Mouse (Mus musculus): ENCODE measurements at regions not wholly inside any gene's neighbourhood (a gene's known extent, or its start where the extent isn't known, plus 50 kb on each side); places are given as distances from the start of the nearest gene placed in this dataset.

DNA sequence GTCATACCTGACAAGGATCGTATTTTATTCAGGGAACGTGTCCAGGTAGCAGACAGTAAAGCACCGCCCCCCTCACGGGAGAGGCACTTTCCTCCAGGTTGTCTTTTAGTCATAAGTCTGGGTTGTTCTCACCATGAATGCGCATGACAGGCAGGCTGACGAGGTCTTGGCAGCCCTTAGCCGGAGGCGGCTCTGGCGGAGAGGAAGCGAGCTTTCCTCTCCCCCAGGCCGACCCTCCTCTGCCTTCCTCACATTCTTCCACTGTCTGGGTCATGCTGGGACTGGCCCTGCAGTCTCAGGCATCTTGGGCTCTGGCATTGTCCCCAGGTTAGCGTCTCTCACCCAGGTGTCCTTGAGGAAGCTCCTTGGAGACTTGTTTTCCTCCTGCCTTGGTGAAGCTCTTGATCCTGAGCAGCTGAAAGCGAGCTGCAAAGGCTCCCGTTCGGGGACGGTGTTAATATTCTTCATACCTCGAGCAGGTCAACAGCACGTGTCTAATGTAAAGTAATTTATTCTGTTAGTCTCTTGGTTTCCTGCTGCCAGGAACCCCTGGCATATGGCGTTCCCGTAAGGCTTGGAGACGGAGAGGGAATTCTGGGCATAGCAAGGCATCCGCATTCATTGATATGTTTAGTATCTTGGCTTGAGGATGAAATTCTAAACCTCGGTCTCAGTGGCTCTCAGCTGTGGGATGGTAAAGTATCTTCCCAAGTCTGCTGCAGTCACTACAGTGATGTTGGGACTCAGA, 123.6 kb downstream of the Sox2 start:
- Histone ChIP-seq H3K36me3 (ENCODE audit: control insufficient read depth, insufficient read depth, low read length) (no peaks in the 10 kb centered on the region), H3K27ac (ENCODE audit: low read depth, low read length) (no peak overlapping the region), H3K9me3 (ENCODE audit: control insufficient read depth, low read length) (no peaks in the 10 kb centered on the region), H3K9ac (ENCODE audit: low read length) (no peak overlapping the region), H3K4me2 (no peak overlapping the region), H3K4me3 (ENCODE audit: low read depth, low read length) (no peak overlapping the region), H3K4me1 (ENCODE audit: control insufficient read depth, insufficient read depth, low read length) (0 out of 2 replicates have a peak, but pooled peaks cover 2% of the 10 kb centered on the region), H3K27me3 (ENCODE audit: control insufficient read depth, insufficient read depth, low read length) (no peaks in the 10 kb centered on the region)
- DNase-seq (ENCODE audit: low spot score, missing footprints) (peak; percentile 87), ATAC-seq (ENCODE audit: low FRiP score) (no peak)
- WGBS: 42% methylated on average over 23 of the region's 23 CpGs

DNA sequence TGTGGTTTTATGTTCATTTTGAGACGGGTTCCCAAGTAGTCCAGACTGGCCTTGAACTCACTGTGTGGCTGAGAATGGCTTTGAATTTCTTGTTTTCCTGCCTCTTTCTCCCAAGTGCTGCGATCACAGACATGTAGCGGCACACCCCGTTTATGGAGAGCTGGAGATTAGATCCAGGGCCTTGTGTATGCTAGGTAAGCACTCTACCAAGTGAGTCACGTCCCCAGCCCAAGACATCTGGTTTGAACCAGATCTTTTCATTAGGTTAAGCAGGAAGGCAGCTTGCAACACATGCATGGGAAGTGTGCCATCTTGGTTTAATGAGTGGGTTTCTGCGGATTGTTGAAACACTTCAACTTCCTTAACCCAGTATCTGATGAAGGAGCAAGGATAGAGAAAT, 131.6 kb downstream of the Sox2 start:
- H3K4me2 ChIP-seq: no peak overlapping the region
- DNase-seq (ENCODE audit: low spot score, missing footprints) (no peak), ATAC-seq (ENCODE audit: low FRiP score) (no peak)
- no peak overlapping the region for H3K4me3 ChIP-seq (ENCODE audit: low read depth, low read length)
- H3K9ac ChIP-seq (ENCODE audit: low read length): no peak overlapping the region
- no peaks in the 10 kb centered on the region for H3K36me3 ChIP-seq (ENCODE audit: control insufficient read depth, insufficient read depth, low read length)
- 88% methylated on average over 6 of the region's 6 CpGs for WGBS
- H3K27me3 ChIP-seq (ENCODE audit: control insufficient read depth, insufficient read depth, low read length): no peaks in the 10 kb centered on the region
- H3K9me3 ChIP-seq (ENCODE audit: control insufficient read depth, low read length): no peaks in the 10 kb centered on the region
- H3K4me1 ChIP-seq (ENCODE audit: control insufficient read depth, insufficient read depth, low read length): no peaks in the 10 kb centered on the region
- no peak overlapping the region for H3K27ac ChIP-seq (ENCODE audit: low read depth, low read length)

DNA sequence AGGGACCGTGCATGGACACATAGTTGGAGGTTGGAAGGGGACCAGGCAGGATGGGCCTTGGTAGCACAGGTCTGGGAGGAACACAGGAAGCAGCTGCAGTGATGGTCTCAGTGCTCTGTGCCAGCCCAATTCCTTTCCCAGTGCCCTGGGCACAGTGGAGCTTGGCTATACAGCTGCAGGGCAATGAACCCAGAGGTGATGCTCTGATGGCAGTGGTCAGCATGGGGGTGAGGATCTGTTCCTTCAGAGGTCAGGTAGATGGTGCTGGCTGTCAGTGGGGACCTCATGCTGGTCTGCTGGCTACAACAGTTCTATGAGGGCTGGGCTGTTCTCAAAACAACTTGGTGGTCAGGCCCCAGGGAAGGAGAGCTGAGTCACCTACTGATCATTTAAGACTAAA, 133.2 kb downstream of the Sox2 start:
- DNase-seq (ENCODE audit: low spot score, missing footprints): no peak
- 81% methylated on average over 1 of the region's 1 CpGs for WGBS

DNA sequence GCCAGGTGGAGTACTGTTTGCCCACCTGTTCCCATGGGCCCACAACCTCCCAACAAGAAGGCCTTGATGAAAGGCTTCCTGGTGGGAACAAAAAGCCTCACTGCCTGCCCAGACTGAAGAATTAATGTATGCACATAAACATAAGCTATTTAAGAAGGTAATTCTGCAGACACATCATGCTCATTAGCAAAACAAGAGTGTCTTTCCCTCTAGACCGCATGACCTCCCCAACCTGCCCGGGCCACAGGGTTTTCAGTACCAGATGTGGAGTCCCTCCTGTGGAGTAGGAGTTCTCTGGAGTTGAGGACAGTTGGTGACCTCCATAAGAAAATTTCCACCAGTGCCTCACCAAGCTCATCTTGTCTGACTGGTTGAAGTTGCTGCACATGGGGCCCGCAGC, 137.0 kb downstream of the Sox2 start:
- Histone ChIP-seq H3K4me2 (no peak overlapping the region), H3K36me3 (ENCODE audit: control insufficient read depth, insufficient read depth, low read length) (no peaks in the 10 kb centered on the region), H3K27ac (ENCODE audit: low read depth, low read length) (no peak overlapping the region), H3K9me3 (ENCODE audit: control insufficient read depth, low read length) (no peaks in the 10 kb centered on the region), H3K9ac (ENCODE audit: low read length) (no peak overlapping the region), H3K4me1 (ENCODE audit: control insufficient read depth, insufficient read depth, low read length) (no peaks in the 10 kb centered on the region), H3K27me3 (ENCODE audit: control insufficient read depth, insufficient read depth, low read length) (no peaks in the 10 kb centered on the region), H3K4me3 (ENCODE audit: low read depth, low read length) (no peak overlapping the region)
- no peak for ATAC-seq (ENCODE audit: low FRiP score)
- WGBS: 81% methylated on average over 3 of the region's 3 CpGs
- no peak for DNase-seq (ENCODE audit: low spot score, missing footprints)

More for the DNA sequence above, 133.2 kb downstream of the Sox2 start:
- H3K4me1 ChIP-seq (ENCODE audit: control insufficient read depth, insufficient read depth, low read length): no peaks in the 10 kb centered on the region
- H3K9me3 ChIP-seq (ENCODE audit: control insufficient read depth, low read length): no peaks in the 10 kb centered on the region
- H3K4me3 ChIP-seq (ENCODE audit: low read depth, low read length): no peak overlapping the region
- ATAC-seq (ENCODE audit: low FRiP score): no peak
- H3K9ac ChIP-seq (ENCODE audit: low read length): no peak overlapping the region
- H3K27me3 ChIP-seq (ENCODE audit: control insufficient read depth, insufficient read depth, low read length): no peaks in the 10 kb centered on the region
- no peak overlapping the region for H3K4me2 ChIP-seq
- H3K27ac ChIP-seq (ENCODE audit: low read depth, low read length): no peak overlapping the region
- H3K36me3 ChIP-seq (ENCODE audit: control insufficient read depth, insufficient read depth, low read length): no peaks in the 10 kb centered on the region

DNA sequence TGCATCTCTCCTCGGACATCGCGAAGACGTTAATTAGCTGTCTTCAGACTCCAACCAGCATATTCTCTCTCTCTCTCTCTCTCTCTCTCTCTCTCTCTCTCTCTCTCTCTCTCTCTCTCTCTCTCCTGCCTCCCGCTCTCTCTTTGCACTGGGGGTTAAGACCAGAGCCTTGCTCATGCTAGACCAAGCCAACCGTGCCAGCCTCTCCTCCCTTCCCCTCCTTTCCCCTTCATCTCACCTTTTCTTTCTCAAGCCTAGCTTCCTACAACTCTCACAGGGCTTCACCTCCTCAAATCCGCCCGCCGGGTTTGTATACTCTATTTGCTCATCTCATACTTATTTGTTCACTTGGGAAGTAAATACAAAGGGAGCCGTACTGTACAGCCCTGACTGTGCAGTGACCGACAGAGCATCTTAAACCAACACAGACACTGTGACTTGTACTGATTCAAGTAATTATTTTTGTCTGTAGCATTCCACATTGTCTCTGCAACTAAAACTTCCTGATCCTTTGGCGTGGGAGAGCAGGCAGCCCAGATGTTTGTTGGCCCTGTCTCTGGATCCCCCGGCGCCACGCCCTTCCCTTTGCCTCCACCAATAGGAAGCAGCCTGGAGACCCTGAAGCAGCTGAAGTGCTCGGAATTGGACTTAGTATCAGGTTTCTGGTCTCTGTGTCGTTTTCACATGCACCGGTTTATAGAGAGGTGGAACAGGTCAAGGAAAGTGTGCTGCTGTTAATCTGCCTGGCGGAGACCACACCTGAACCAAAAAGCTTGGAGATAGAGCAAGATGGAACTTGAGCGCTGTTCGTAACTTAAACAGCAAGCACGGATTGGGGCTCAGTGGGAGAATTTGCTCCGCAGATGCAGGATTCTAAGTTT, 145.1 kb downstream of the Sox2 start:
- Histone ChIP-seq H3K27ac (ENCODE audit: low read depth, low read length) (no peak overlapping the region), H3K27me3 (ENCODE audit: control insufficient read depth, insufficient read depth, low read length) (no peaks in the 10 kb centered on the region), H3K36me3 (ENCODE audit: control insufficient read depth, insufficient read depth, low read length) (no peaks in the 10 kb centered on the region), H3K4me2 (peak overlapping the region; percentile 58), H3K4me3 (ENCODE audit: low read depth, low read length) (peak overlapping the region; percentile 29), H3K9me3 (ENCODE audit: control insufficient read depth, low read length) (no peaks in the 10 kb centered on the region), H3K9ac (ENCODE audit: low read length) (peak overlapping the region; percentile 26; the same call in 1 of the 2 replicates), H3K4me1 (ENCODE audit: control insufficient read depth, insufficient read depth, low read length) (peaks cover 7% of the 10 kb centered on the region)
- DNase-seq (ENCODE audit: low spot score, missing footprints) (peak; percentile 93), ATAC-seq (ENCODE audit: low FRiP score) (peak; percentile 95)
- WGBS: 17% methylated on average over 23 of the region's 23 CpGs

DNA sequence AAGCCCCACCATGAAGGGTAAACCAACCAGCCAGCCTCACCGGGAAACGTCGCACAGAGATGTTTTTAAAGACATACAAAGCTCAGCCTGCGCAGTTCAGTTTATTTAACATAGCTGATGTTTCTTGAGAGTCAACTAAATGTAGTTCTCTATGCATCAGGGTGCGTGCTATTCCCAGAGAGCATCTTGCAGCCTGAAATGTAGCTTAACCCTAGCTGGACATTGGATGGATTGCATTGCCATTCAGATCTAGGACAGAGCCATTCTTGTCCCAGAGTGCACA, 145.7 kb downstream of the Sox2 start:
- peak overlapping the region; percentile 29 for H3K4me3 ChIP-seq (ENCODE audit: low read depth, low read length)
- H3K36me3 ChIP-seq (ENCODE audit: control insufficient read depth, insufficient read depth, low read length): no peaks in the 10 kb centered on the region
- H3K9me3 ChIP-seq (ENCODE audit: control insufficient read depth, low read length): no peaks in the 10 kb centered on the region
- H3K27me3 ChIP-seq (ENCODE audit: control insufficient read depth, insufficient read depth, low read length): no peaks in the 10 kb centered on the region
- peak overlapping the region; percentile 58 for H3K4me2 ChIP-seq
- ATAC-seq (ENCODE audit: low FRiP score): no peak
- peaks cover 7% of the 10 kb centered on the region for H3K4me1 ChIP-seq (ENCODE audit: control insufficient read depth, insufficient read depth, low read length)
- H3K27ac ChIP-seq (ENCODE audit: low read depth, low read length): no peak overlapping the region
- peak; percentile 92 for DNase-seq (ENCODE audit: low spot score, missing footprints)
- WGBS: 7% methylated on average over 5 of the region's 5 CpGs
- H3K9ac ChIP-seq (ENCODE audit: low read length): peak overlapping the region; percentile 26; the same call in 1 of the 2 replicates

DNA sequence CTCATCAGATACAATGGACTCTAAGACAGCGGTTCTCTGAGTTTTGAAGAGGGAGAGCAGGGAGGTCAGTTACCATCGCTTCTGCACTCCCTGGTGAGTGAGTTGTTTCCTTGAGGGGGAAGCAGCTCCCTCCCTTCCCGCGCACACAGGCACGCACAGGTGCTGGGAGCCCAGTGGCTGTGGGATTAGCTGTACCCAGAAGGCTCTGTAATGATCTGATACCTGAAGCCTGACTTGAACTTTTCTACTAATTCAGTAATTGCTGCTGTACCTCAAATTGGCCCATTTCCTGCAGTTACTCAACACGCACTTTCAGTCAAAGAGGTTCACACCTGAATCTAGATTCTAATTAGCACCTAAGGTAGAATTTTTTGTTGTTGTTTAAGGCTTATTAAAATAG, 158.6 kb downstream of the Sox2 start:
- DNase-seq (ENCODE audit: low spot score, missing footprints): no peak

DNA sequence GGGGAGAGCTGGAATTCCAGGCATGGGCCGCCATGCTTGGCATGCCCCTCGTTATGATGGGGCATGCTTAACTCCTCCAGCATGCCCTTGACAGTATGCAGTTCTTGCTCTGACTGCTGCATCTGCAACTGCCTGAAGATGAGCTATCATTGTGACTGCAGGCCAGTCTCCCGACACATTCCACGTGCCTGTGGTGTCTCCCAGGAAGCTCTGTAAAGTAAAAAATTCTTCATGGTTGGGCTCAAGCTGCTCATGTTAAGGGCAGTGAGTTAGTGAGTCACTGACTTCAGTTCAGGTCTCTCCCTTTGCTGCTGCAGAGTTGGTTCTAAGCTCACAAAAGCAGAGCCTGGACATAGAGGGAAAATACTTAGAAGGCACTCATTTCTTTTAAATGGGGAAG, 161.5 kb downstream of the Sox2 start:
- no peak overlapping the region for H3K9ac ChIP-seq (ENCODE audit: low read length)
- DNase-seq (ENCODE audit: low spot score, missing footprints) (no peak), ATAC-seq (ENCODE audit: low FRiP score) (no peak)
- H3K4me3 ChIP-seq (ENCODE audit: low read depth, low read length): no peak overlapping the region
- no peaks in the 10 kb centered on the region; the same call in 1 of the 2 replicates for H3K4me1 ChIP-seq (ENCODE audit: control insufficient read depth, insufficient read depth, low read length)
- no peaks in the 10 kb centered on the region; the same call in 1 of the 2 replicates for H3K9me3 ChIP-seq (ENCODE audit: control insufficient read depth, low read length)
- 67% methylated on average over 4 of the region's 4 CpGs for WGBS
- no peak overlapping the region for H3K4me2 ChIP-seq
- H3K27ac ChIP-seq (ENCODE audit: low read depth, low read length): no peak overlapping the region
- H3K36me3 ChIP-seq (ENCODE audit: control insufficient read depth, insufficient read depth, low read length): no peaks in the 10 kb centered on the region
- no peaks in the 10 kb centered on the region for H3K27me3 ChIP-seq (ENCODE audit: control insufficient read depth, insufficient read depth, low read length)

More for the DNA sequence above, 158.6 kb downstream of the Sox2 start:
- no peak overlapping the region for H3K4me3 ChIP-seq (ENCODE audit: low read depth, low read length)
- H3K4me2 ChIP-seq: no peak overlapping the region
- no peak overlapping the region for H3K27ac ChIP-seq (ENCODE audit: low read depth, low read length)
- no peak overlapping the region for H3K9ac ChIP-seq (ENCODE audit: low read length)
- no peaks in the 10 kb centered on the region; the same call in 1 of the 2 replicates for H3K4me1 ChIP-seq (ENCODE audit: control insufficient read depth, insufficient read depth, low read length)
- no peaks in the 10 kb centered on the region for H3K27me3 ChIP-seq (ENCODE audit: control insufficient read depth, insufficient read depth, low read length)
- H3K36me3 ChIP-seq (ENCODE audit: control insufficient read depth, insufficient read depth, low read length): no peaks in the 10 kb centered on the region
- ATAC-seq (ENCODE audit: low FRiP score): no peak
- H3K9me3 ChIP-seq (ENCODE audit: control insufficient read depth, low read length): no peaks in the 10 kb centered on the region
- WGBS: 25% methylated on average over 6 of the region's 6 CpGs

DNA sequence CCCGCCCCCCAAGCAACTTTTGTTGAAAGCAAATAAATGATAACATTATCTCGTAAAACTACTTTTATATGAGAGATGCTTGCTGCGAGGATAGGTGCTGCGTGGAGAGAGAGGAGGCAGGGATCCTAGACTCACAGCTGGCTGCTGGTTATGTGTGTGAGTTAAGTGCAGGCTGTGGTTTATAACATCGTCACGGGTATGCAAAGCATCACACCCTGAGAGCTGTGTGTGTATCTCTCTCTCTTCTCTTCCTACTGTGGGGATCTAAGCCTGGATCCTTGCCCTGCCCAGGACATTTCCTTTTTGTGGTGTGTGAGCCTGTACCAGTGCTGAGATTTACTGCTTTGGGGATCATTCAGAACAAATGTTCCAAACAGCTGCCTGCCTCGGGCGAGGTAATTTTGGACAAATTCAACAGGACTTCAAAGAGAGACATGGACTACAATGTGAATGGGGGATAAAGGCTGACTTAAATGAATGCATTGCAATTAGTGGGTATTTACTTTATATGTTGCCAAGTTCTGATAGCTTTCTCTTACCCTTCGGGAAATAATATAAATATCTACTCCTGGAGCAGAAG, 162.9 kb downstream of the Sox2 start:
- Histone ChIP-seq H3K9me3 (ENCODE audit: control insufficient read depth, low read length) (no peaks in the 10 kb centered on the region; the same call in 1 of the 2 replicates), H3K9ac (ENCODE audit: low read length) (no peak overlapping the region), H3K4me3 (ENCODE audit: low read depth, low read length) (no peak overlapping the region), H3K4me2 (no peak overlapping the region), H3K27ac (ENCODE audit: low read depth, low read length) (no peak overlapping the region), H3K4me1 (ENCODE audit: control insufficient read depth, insufficient read depth, low read length) (no peaks in the 10 kb centered on the region; the same call in 1 of the 2 replicates), H3K27me3 (ENCODE audit: control insufficient read depth, insufficient read depth, low read length) (no peaks in the 10 kb centered on the region), H3K36me3 (ENCODE audit: control insufficient read depth, insufficient read depth, low read length) (no peaks in the 10 kb centered on the region)
- WGBS: 63% methylated on average over 9 of the region's 9 CpGs
- no peak for DNase-seq (ENCODE audit: low spot score, missing footprints)
- no peak for ATAC-seq (ENCODE audit: low FRiP score)

Data from midbrain, embryonic 11.5 days (tissue).